Mouse (Mus musculus): ENCODE measurements around the gene Wnt3a.
A peak's percentile ranks its signal among the peaks of the same experiment; 100 is the strongest.

Gene Wnt3a

DNA sequence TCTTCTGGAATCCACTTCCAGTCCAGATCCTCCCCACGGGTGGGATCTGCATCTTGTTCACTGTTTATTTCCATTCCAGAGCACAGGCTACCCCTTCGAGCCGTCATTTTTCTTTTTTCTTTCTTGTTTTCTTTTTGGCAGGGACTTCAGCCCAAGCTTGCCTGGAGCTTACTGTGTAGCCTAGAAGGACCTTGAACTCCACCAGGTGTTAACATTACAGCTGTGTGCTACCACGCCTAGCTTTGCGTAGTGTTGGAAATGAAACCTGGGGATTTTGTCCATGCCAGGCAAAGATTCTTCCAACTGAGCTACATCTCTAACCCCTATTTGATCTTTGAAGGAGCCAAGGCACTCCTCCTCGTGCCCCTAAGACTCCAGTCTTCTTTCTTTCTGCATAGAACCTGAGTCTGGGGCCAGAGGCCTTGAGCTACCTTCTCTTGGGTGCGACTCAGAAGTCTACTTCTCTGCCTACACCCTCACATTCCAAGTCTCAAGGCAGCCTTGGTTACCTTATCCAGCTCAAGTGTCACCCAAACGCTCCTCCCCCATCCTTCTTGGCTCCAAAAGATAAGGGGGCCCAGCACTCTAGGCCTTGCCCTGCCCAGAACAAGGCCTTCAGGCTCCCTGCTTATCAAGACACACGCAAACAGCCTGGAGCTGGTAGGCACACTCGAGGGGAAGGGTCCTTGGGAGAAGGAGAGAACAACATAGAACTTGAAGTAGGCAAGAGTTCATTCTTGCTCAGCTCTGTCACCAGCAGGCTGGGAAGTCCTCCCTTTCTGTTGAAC is 29.7 kb downstream of the Wnt3a start:
- no peak for DNase-seq

DNA sequence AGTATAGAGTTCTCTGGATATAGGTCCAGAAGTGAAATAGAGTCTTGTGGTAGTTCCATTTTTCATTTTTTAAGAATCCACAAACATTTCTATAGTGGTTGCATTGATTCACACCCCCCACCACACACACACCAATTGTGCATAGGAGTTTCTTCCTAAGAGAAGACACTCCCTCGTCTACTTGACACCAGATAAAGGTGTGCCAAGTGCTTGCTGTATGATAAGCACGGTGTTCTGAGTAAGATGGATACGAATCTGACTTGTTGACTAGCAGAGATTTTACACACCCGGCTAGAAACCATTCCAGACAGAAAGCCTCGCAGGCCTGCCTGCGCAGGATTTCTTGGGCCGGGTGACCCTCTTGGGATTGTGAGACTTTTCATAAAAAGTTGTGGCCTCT is 30.9 kb downstream of the Wnt3a start:
- DNase-seq: no peak

GRCm38 (mm10) chr11:59248101-59248500 is 42.5 kb downstream of the Wnt3a start:
- no peak for DNase-seq

- no peak for DNase-seq
These were observed 46.7 kb downstream of the Wnt3a start for GRCm38 (mm10) chr11:59243856-59244255.

DNA sequence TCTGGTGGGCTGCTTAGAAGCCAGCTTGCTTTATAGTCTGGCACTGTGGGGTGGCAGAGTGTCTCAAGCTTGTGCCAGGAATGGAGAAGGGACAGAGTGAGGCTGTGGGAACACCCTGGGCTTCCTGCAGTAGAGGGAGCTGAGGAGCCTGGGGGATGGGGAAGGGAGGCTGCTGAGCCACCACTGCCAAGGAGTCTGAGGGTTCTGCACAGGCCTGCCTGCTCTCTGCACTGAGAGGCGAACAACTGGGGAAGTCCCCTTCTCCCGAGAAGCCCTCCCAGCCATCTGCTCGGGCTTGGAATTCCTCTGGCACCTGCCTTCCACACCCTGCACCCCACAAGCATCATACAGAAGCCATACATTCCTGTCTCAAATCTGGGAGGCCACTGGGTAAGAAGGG is 48.7 kb downstream of the Wnt3a start:
- DNase-seq: no peak

DNA sequence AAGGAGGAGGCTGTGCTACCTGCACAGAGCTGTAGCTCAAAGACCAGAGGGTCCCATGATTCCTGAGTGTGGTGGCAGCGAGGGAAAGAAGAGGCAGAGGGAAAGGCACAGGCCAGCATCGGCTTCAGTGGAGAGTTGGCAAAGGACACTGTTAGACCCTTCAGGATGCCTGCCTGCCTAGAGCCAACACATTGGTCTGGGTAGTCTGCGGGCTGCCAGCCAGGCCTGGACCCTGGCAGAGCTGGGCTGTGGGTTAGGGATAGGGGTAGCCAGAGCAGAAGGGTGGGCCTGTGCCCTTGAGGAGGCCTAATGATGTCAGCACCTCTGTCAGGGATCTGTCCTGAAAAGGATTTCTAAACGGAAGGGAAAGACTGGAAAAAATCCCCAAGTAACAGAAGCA is 50.8 kb downstream of the Wnt3a start:
- no peak for DNase-seq

- no peak for DNase-seq
These were observed 51.1 kb downstream of the Wnt3a start for GRCm38 (mm10) chr11:59239428-59239785.

DNA sequence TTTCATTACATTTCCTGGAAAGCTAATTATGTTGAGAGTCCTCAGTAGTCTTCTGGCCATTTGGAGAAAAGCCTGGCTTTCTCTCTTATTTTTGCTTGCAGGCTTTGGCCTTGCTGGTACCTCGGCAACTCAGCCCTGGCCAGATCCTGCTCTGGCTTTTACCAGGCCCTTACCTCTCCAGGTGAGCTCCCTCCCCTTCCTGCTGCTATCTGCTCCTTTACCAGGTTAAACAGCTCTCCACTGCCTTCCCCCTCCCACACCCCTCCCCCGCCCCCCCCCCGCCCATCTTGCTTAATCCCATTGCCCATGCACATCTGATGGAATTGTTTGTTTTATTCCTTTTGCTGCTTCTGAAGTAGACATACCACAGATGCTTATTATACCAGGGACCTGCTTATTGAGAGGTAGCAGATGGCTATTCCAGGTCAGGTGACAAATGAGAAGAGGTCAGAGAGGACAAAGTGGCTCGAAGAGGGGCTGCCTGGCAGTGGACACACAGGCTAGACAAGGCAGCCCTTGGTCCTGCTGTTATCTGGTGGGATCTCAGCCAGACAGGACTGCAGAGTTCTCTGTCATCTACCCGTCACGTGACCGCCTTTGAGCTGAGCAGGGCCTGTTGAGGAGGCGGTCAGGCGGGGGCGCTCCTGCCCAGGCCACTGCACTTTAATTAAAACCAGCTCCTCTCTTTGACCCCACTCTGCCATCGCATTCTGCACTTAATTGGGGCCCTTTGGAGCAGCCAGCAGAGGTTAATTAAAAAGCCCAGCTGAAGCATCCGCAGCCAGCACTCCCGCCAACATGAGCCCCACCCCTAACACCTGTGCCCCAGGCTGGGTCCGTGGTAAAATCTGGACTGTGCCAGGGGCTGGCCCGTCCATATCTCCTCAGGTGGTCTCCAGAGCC is 51.8 kb downstream of the Wnt3a start:
- peak; percentile 85 to 86 for DNase-seq

DNA sequence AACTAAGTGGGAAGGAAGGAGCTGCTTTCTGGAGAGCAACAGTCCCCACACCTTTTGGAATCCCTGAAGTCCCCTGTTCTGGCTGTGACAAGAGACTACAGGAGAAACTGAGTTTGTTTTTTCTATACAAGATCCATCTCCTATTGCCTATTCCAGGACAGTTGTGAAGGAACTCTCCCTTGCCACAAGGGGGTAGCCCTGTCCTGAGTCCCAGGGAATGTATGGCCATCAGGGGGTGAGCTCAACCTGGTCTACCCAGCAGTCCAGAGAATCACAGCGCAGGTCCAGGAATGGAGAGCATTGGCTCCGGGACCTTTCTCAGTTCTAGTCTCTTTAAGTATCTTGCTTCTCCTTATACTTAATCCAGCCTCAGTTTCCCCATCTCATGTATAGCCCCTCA is 57.8 kb downstream of the Wnt3a start:
- DNase-seq: no peak

GRCm38 (mm10) chr11:59230144-59230760 is 60.3 kb downstream of the Wnt3a start:
- peak; percentile 82 to 87 for DNase-seq

DNA sequence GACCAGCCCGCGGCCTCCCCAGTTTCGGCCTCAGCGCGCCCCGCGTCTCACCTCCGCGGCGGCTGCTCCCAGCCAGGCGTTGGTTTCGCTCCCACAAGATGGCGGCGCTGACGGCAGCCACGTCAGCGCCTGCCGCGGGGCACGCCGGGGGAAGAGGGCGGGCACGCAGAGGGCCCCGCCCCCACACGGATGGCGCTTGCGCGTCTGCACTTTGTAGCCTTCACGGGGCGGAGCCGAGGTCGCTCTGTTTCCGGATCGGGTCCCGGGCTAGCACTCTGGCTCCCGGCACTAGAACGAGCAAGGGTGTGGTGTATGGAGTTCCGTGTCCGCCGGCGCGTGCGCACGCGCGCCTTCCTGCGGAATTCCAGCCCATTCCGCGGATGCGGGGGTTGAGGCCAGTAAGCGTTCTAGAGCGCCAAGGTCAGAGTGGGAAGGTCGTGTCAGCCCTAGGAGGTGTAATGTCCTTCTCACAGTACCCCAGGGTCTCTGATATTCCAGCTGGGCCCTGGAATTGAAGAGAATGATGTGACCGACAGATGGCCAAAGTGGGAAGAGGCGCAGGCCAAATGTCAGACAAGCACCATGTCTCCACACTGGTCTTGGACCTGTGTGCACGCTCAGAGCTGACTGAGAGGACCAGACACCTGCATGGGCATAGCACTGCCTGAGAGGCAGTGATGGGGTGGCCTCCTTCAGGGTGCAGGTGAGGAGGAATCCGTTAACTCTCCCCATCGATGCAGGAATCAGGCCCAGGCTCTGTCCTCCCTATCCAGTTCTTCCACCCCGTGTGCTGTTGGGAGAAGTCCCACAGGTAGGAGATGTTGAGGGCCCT is 62.2 kb downstream of the Wnt3a start, which contains the start of gene Arf1:
TSS of gene Arf1 (minus strand) at position 149 of the 832 bp plus-strand sequence.
- DNase-seq: peak; percentile 98

DNA sequence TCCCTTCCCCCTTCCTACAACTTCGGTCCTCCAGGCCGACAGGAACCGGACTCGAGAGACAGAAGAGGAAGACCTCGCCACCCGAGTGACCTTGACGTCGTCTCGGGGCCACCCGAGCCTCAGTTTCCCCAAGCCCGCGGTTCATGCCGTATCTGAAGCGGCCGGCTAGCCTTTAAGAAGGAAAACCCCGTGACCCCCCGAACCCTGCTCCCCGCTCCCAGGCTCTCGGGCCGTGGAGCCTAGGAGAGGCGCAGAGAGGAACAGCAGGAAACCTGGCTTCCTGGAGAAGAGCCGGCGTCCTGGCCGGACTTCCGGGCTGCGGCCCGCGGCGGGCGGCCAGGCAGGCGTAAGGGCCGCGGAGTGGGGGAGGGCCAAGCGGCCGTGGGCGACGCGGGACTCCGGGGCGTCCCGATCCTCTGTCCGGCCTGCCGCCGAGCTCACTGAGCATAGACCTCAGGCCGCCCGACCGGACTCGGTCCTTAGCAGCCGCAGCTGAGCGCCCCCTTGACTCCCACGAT is 62.9 kb downstream of the Wnt3a start:
- no peak for DNase-seq

DNA sequence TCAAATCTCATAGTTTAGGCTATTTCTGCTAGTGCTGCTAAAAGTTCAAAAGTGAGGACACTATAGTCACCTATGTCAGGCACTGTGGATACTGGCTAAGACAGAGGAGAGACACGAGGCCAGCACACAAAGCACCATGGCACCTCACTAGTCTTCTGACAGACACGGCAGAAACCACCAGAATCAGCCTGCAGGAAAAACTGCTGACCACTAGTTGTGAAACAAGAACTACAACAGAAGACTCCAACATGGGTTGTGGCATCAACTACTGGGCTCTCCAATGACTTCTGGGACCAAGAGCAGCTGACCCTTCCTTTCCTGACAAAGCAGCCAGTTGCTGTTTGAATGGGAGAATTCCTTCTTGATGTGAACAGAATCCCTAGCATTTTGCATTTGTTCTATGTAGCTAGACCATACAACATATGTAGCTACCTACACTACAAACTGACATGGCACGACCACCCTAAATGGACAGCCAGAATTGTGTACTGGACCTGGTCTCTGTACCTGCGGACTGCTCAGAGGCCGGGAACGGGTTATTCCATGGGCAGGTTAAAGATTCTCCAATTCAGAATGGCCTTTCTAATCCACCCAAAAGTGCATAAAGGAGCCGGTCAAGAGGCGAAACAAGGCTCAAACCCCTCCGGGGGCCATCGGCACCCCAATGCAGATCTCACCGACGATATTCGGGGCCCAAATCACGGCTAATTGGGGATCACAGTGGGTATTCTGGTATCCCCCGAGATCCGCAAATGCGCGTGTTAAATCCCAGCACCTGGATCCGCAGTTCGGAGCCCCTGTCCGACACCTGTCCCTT is 63.6 kb downstream of the Wnt3a start:
- DNase-seq: peak in 1 of 2 experiments; percentile 52

- DNase-seq: no peak
These were observed 64.3 kb downstream of the Wnt3a start for GRCm38 (mm10) chr11:59226251-59226650.

GRCm38 (mm10) chr11:59225167-59225566 is 65.4 kb downstream of the Wnt3a start:
- DNase-seq: no peak

DNA sequence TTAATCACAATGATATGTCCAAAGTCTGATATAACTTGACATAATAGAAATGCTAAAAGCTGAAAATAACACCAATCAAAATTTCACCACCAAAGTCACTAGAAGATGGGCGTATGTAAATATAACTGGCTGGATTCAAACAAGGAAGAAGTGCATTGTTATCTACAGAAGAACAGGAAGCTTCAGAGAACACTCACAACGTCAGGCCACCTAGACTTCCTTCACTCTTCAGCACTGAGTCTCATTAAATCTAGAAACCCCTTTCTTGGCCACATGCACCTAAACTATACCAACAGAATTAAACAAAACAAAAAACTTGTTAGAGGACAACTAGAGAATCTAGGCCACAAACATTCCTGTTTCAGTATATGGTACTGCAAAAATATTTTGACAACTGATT is 66.1 kb downstream of the Wnt3a start:
- no peak for DNase-seq

- DNase-seq: no peak
These were observed 66.5 kb downstream of the Wnt3a start for GRCm38 (mm10) chr11:59224025-59224424.

- DNase-seq: peak; percentile 39 to 71
These were observed 68.2 kb downstream of the Wnt3a start for GRCm38 (mm10) chr11:59222306-59222705.

DNA sequence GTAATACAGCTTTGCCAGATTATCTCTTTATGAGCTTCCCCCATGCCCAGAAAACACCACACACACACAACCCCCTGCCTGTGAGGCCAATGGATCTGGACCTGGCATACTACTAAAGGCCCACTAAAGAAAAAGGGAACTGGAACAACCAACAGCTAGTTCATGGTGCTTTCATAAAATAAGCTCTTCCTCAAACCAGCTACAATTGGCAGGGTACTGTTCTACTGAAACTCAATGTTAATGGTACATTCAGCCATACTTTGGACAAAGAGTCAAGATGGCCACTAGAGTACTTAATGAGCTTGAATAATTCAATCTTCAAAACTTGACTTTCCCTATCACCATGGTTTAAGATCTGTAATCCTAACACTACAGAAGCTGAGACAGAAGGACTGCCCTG is 68.9 kb downstream of the Wnt3a start:
- DNase-seq: no peak

DNA sequence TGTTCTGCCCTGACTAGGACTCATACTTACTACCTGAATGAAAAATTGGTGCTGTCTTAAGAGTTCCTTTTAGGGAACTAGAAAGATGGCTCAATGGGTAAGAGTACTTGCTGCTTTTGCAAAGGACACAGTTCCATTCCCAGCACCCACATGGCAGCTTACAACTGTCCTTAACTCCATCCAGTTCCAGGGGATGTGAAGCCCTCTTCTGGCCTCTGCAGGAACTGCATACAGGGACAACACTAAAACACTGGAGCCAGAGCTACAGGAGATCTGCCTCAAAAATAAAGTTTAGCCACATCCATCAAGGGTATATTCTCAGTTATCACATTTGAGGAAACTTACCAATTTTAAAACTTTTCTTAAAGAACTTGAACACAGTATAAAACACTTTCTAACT is 71.5 kb downstream of the Wnt3a start:
- peak; percentile 60 to 64 for DNase-seq

- peak; percentile 36 to 60 for DNase-seq
These were observed 72.1 kb downstream of the Wnt3a start for GRCm38 (mm10) chr11:59218389-59218998.
